ENCODE assay signal across 8 mouse cellular contexts in genomic region chr4:72384901-72385264, GRCm38 (mm10).
DNase-seq lines count a peak whose midpoint lies in the region; ATAC-seq and TF ChIP-seq lines count a peak whose summit lies in the region.

No protein-coding gene starts in this region.

- intact Hi-C loops in left cerebral cortex, postnatal 25 days (cut with DNase I) = loop anchor here (2.0 kb wide), 1 partner anchor 184 kb away; the partner anchor contains the start of gene Tle1

- H3K27ac ChIP-seq in liver, embryonic 12.5 days = no peak overlapping the region
- H3K27ac ChIP-seq in hindbrain, embryonic 12.5 days = no peak overlapping the region
- H3K27ac ChIP-seq in midbrain, postnatal 0 days (ENCODE audit: low read depth, low read length) = no peak overlapping the region

- TF ChIP-seq CTCF in midbrain, postnatal 0 days (IDR thresholded peaks at IDR 0.05) = peak; percentile 32

- peak; percentile 4 for DNase-seq in liver
- peak; percentile 70 to 77 for DNase-seq in frontal cortex, postnatal 10 days (ENCODE audit: low spot score in 2 of 2)
- DNase-seq in left cerebral cortex, postnatal 25 days (ENCODE audit: low spot score in 2 of 2) = peak; percentile 57 to 85
- peak; percentile 95 for DNase-seq in midbrain, postnatal 0 days (ENCODE audit: low spot score)
- DNase-seq in urinary bladder, postnatal 25 days (ENCODE audit: low spot score) = no peak

- no peaks in the 10 kb centered on the region for H3K4me1 ChIP-seq in liver, embryonic 12.5 days
- peaks cover 18% of the 10 kb centered on the region for H3K4me1 ChIP-seq in hindbrain, embryonic 12.5 days
- H3K4me1 ChIP-seq in midbrain, postnatal 0 days (ENCODE audit: insufficient read depth, low read length) = no peaks in the 10 kb centered on the region

- no peak overlapping the region for H3K4me3 ChIP-seq in liver, embryonic 12.5 days
- H3K4me3 ChIP-seq in hindbrain, embryonic 12.5 days = no peak overlapping the region
- no peak overlapping the region for H3K4me3 ChIP-seq in midbrain, postnatal 0 days (ENCODE audit: low read depth, low read length)

- no peaks in the 10 kb centered on the region for H3K36me3 ChIP-seq in liver, embryonic 12.5 days
- H3K36me3 ChIP-seq in hindbrain, embryonic 12.5 days = no peaks in the 10 kb centered on the region
- no peaks in the 10 kb centered on the region for H3K36me3 ChIP-seq in midbrain, postnatal 0 days (ENCODE audit: insufficient read depth, low read length)

- no peaks in the 10 kb centered on the region for H3K27me3 ChIP-seq in liver, embryonic 12.5 days (replicated peaks)
- H3K27me3 ChIP-seq in hindbrain, embryonic 12.5 days = peaks cover 16% of the 10 kb centered on the region
- H3K27me3 ChIP-seq in midbrain, postnatal 0 days (ENCODE audit: insufficient read depth, low read length) = no peaks in the 10 kb centered on the region; the same call in 1 of the 2 replicates

- no peak for ATAC-seq in liver, embryonic 12.5 days
- peak; percentile 91 for ATAC-seq in hindbrain, embryonic 12.5 days (ENCODE audit: low FRiP score)
- ATAC-seq in midbrain, postnatal 0 days (ENCODE audit: low FRiP score) = peak; percentile 76
- no peak for ATAC-seq in inflammation-experienced regulatory T-cells, adult 6 months

- H3K9ac ChIP-seq in liver, embryonic 12.5 days = no peak overlapping the region
- no peak overlapping the region for H3K9ac ChIP-seq in hindbrain, embryonic 12.5 days
- no peak overlapping the region for H3K9ac ChIP-seq in midbrain, postnatal 0 days (replicated peaks; ENCODE audit: low read length, poor library complexity, severe bottlenecking)

- no peak overlapping the region for H3K4me2 ChIP-seq in liver, embryonic 12.5 days
- peak overlapping the region; percentile 15 for H3K4me2 ChIP-seq in hindbrain, embryonic 12.5 days (replicated peaks)
- H3K4me2 ChIP-seq in midbrain, postnatal 0 days (ENCODE audit: low read depth, low read length, poor library complexity, severe bottlenecking) = no peak overlapping the region

- no peaks in the 10 kb centered on the region for H3K9me3 ChIP-seq in liver, embryonic 12.5 days (replicated peaks)
- H3K9me3 ChIP-seq in hindbrain, embryonic 12.5 days (replicated peaks) = no peaks in the 10 kb centered on the region
- no peaks in the 10 kb centered on the region for H3K9me3 ChIP-seq in midbrain, postnatal 0 days (ENCODE audit: low read length)

- WGBS in liver, embryonic 12.5 days (ENCODE audit: insufficient replicate concordance) = 75% methylated on average over 12 of the region's 12 CpGs
- 36% methylated on average over 12 of the region's 12 CpGs for WGBS in hindbrain, embryonic 12.5 days
- 16% methylated on average over 12 of the region's 12 CpGs for WGBS in midbrain, postnatal 0 days

Comparison
In these comparisons a context has a peak if more than half of its experiments do, and no peak if none do; other contexts are left out.
1. ATAC-seq: peak in hindbrain, embryonic 12.5 days (single experiment) and midbrain, postnatal 0 days (single experiment); none in liver, embryonic 12.5 days (single experiment) and inflammation-experienced regulatory T-cells, adult 6 months (single experiment).